27 mouse cellular contexts compared by ENCODE assay signal in the genomic region with DNA sequence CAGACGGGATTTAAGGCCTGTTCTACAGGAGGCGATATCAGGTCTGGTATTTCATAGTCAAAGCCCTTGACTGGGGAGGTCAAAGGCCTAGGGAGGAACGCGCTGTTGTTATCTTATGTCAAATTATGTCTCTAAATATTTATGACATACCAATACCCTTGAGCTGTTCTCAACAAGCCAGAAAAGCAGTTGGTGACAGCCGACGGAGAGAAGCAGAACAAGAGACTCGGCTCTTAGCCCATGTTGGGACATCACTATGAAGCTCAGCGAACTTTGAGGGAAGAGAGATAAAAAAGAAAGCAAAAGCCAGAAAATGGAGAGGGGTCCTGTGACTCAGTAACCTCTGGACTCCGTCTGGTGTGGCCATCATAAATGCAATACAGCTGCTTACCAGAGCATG.
DNase-seq lines count a peak whose midpoint lies in the region; ATAC-seq and TF ChIP-seq lines count a peak whose summit lies in the region.
"Had no signal": no experiment of that assay in that cellular context is flagged by ENCODE, and none has a peak within 500 bp of the region (broad histone marks: within the 10 kb centered on the region; RNA-seq: fewer than 3 reads in every experiment).

No protein-coding gene starts in this region.

- H3K9ac ChIP-seq in intestine, embryonic 14.5 days (ENCODE audit: low read length): no peak overlapping the region
- no peak overlapping the region for H3K9ac ChIP-seq in intestine, embryonic 15.5 days
- no peak overlapping the region for H3K9ac ChIP-seq in lung, embryonic 16.5 days (ENCODE audit: low read length)
- no peak overlapping the region for H3K9ac ChIP-seq in intestine, embryonic 16.5 days (ENCODE audit: low read depth, low read length)
- no peak overlapping the region for H3K9ac ChIP-seq in intestine, postnatal 0 days (ENCODE audit: low read depth, low read length)
- H3K9ac ChIP-seq: embryonic facial prominence, embryonic 13.5 days; forebrain, embryonic 12.5 days; hindbrain, embryonic 13.5 days; limb, embryonic 15.5 days; midbrain, embryonic 12.5 days had no signal

- H3K27ac ChIP-seq in intestine, embryonic 14.5 days (ENCODE audit: low read depth): no peak overlapping the region
- H3K27ac ChIP-seq in intestine, embryonic 15.5 days: no peak overlapping the region
- H3K27ac ChIP-seq in lung, embryonic 16.5 days (ENCODE audit: low read length): no peak overlapping the region
- no peak overlapping the region; the same call in 1 of the 2 replicates for H3K27ac ChIP-seq in intestine, embryonic 16.5 days (ENCODE audit: low read length)
- H3K27ac ChIP-seq in intestine, postnatal 0 days (ENCODE audit: low read depth, low read length): no peak overlapping the region
- H3K27ac ChIP-seq: embryonic facial prominence, embryonic 13.5 days; forebrain, embryonic 12.5 days; hindbrain, embryonic 13.5 days; limb, embryonic 15.5 days; midbrain, embryonic 12.5 days had no signal

- H3K36me3 ChIP-seq in intestine, embryonic 14.5 days (ENCODE audit: control insufficient read depth, insufficient read depth, low read length): no peaks in the 10 kb centered on the region
- no peaks in the 10 kb centered on the region for H3K36me3 ChIP-seq in intestine, embryonic 15.5 days
- no peaks in the 10 kb centered on the region for H3K36me3 ChIP-seq in lung, embryonic 16.5 days (ENCODE audit: control insufficient read depth, insufficient read depth, low read length)
- H3K36me3 ChIP-seq in intestine, embryonic 16.5 days (ENCODE audit: control insufficient read depth, insufficient read depth, low read length): no peaks in the 10 kb centered on the region
- no peaks in the 10 kb centered on the region for H3K36me3 ChIP-seq in intestine, postnatal 0 days (ENCODE audit: control insufficient read depth, insufficient read depth)
- H3K36me3 ChIP-seq: embryonic facial prominence, embryonic 13.5 days; forebrain, embryonic 12.5 days; hindbrain, embryonic 13.5 days; limb, embryonic 15.5 days; midbrain, embryonic 12.5 days had no signal

- DNase-seq in intestine, embryonic 14.5 days (ENCODE audit: low spot score): peak; percentile 49
- DNase-seq in lung, postnatal 36 days: no peak
- no peak for DNase-seq in kidney, adult 8-10 months
- DNase-seq: adrenal gland, postnatal 25 days; B cell, adult 2 months; cerebellum, adult 11-12 months; cerebellum, adult 9-11 months; gastrocnemius, postnatal 14 days; heart, postnatal 36 days; kidney, adult 9 months; kidney, postnatal 10 days; layer of hippocampus, postnatal 36 days; left cerebral cortex, postnatal 4 days; right cerebral cortex, postnatal 25 days; spleen, adult 18-20 months; thymus, adult 18-20 months; thymus, postnatal 25 days had no signal

- H3K4me3 ChIP-seq in intestine, embryonic 14.5 days (ENCODE audit: low read depth, low read length): no peak overlapping the region
- no peak overlapping the region for H3K4me3 ChIP-seq in intestine, embryonic 15.5 days (replicated peaks)
- H3K4me3 ChIP-seq in lung, embryonic 16.5 days (ENCODE audit: low read length): no peak overlapping the region
- H3K4me3 ChIP-seq in intestine, embryonic 16.5 days (ENCODE audit: low read length): no peak overlapping the region
- H3K4me3 ChIP-seq in intestine, postnatal 0 days (ENCODE audit: low read depth, low read length): no peak overlapping the region
- H3K4me3 ChIP-seq: embryonic facial prominence, embryonic 13.5 days; forebrain, embryonic 12.5 days; hindbrain, embryonic 13.5 days; limb, embryonic 15.5 days; midbrain, embryonic 12.5 days had no signal

- no peaks in the 10 kb centered on the region for H3K9me3 ChIP-seq in intestine, embryonic 14.5 days (ENCODE audit: control insufficient read depth, low read length)
- H3K9me3 ChIP-seq in intestine, embryonic 15.5 days: no peaks in the 10 kb centered on the region
- H3K9me3 ChIP-seq in lung, embryonic 16.5 days (ENCODE audit: control insufficient read depth, low read length): no peaks in the 10 kb centered on the region; the same call in 1 of the 2 replicates
- H3K9me3 ChIP-seq in intestine, embryonic 16.5 days (ENCODE audit: control insufficient read depth, low read length): no peaks in the 10 kb centered on the region
- no peaks in the 10 kb centered on the region for H3K9me3 ChIP-seq in intestine, postnatal 0 days (ENCODE audit: control insufficient read depth)
- H3K9me3 ChIP-seq: embryonic facial prominence, embryonic 13.5 days; forebrain, embryonic 12.5 days; limb, embryonic 15.5 days; midbrain, embryonic 12.5 days had no signal

- no peak for ATAC-seq in intestine, embryonic 14.5 days (replicated peaks; ENCODE audit: low FRiP score, low TSS enrichment, low read depth)
- ATAC-seq in intestine, embryonic 15.5 days: no peak
- ATAC-seq in lung, embryonic 16.5 days (ENCODE audit: low read depth): peak; percentile 79
- ATAC-seq in intestine, embryonic 16.5 days: peak; percentile 2
- peak; percentile 7 for ATAC-seq in intestine, postnatal 0 days

- no peak overlapping the region for H3K4me2 ChIP-seq in intestine, embryonic 14.5 days (ENCODE audit: low read length)
- no peak overlapping the region for H3K4me2 ChIP-seq in intestine, embryonic 15.5 days (replicated peaks)
- H3K4me2 ChIP-seq in lung, embryonic 16.5 days (ENCODE audit: low read depth, low read length): no peak overlapping the region
- H3K4me2 ChIP-seq in intestine, embryonic 16.5 days (ENCODE audit: low read depth, low read length): no peak overlapping the region
- H3K4me2 ChIP-seq in intestine, postnatal 0 days (replicated peaks; ENCODE audit: low read depth): no peak overlapping the region
- H3K4me2 ChIP-seq: embryonic facial prominence, embryonic 13.5 days; forebrain, embryonic 12.5 days; heart, embryonic 11.5 days; hindbrain, embryonic 13.5 days; limb, embryonic 15.5 days; midbrain, embryonic 12.5 days had no signal

- no peaks in the 10 kb centered on the region for H3K27me3 ChIP-seq in intestine, embryonic 14.5 days (replicated peaks; ENCODE audit: control insufficient read depth, insufficient read depth, low read length)
- H3K27me3 ChIP-seq in intestine, embryonic 15.5 days (replicated peaks): no peaks in the 10 kb centered on the region
- no peaks in the 10 kb centered on the region for H3K27me3 ChIP-seq in lung, embryonic 16.5 days (ENCODE audit: control insufficient read depth, insufficient read depth, low read depth, low read length)
- H3K27me3 ChIP-seq in intestine, embryonic 16.5 days (replicated peaks; ENCODE audit: control insufficient read depth, insufficient read depth, low read length): no peaks in the 10 kb centered on the region
- H3K27me3 ChIP-seq in intestine, postnatal 0 days (replicated peaks; ENCODE audit: control insufficient read depth, insufficient read depth, low read length): no peaks in the 10 kb centered on the region
- H3K27me3 ChIP-seq: embryonic facial prominence, embryonic 13.5 days; forebrain, embryonic 12.5 days; hindbrain, embryonic 13.5 days; limb, embryonic 15.5 days; midbrain, embryonic 12.5 days had no signal

- no peak for TF ChIP-seq CTCF in intestine, postnatal 0 days (IDR thresholded peaks at IDR 0.05; ENCODE audit: low read depth)

- peaks cover 27% of the 10 kb centered on the region for H3K4me1 ChIP-seq in intestine, embryonic 14.5 days (replicated peaks; ENCODE audit: control insufficient read depth, insufficient read depth, low read length)
- H3K4me1 ChIP-seq in intestine, embryonic 15.5 days (replicated peaks): 0 out of 2 replicates have a peak, but pooled peaks cover 10% of the 10 kb centered on the region
- peaks cover under 1% of the 10 kb centered on the region; the same call in 1 of the 2 replicates for H3K4me1 ChIP-seq in lung, embryonic 16.5 days (replicated peaks; ENCODE audit: control insufficient read depth, insufficient read depth, low read length)
- H3K4me1 ChIP-seq in intestine, embryonic 16.5 days (ENCODE audit: control insufficient read depth, insufficient read depth, low read length): peaks cover 15% of the 10 kb centered on the region
- H3K4me1 ChIP-seq in intestine, postnatal 0 days (replicated peaks; ENCODE audit: control insufficient read depth, insufficient read depth, low read length): peaks cover 13% of the 10 kb centered on the region; the same call in 1 of the 2 replicates
- H3K4me1 ChIP-seq: forebrain, embryonic 12.5 days; hindbrain, embryonic 13.5 days; midbrain, embryonic 12.5 days had no signal

- 42% methylated on average over 9 of the region's 9 CpGs for WGBS in intestine, embryonic 14.5 days
- 46% methylated on average over 9 of the region's 9 CpGs for WGBS in intestine, embryonic 15.5 days
- WGBS in lung, embryonic 16.5 days: 36% methylated on average over 9 of the region's 9 CpGs
- 51% methylated on average over 9 of the region's 9 CpGs for WGBS in intestine, embryonic 16.5 days
- 31% methylated on average over 9 of the region's 9 CpGs for WGBS in intestine, postnatal 0 days

Comparison
In these comparisons a context has a peak if more than half of its experiments do, and no peak if none do; other contexts are left out.
1. ATAC-seq: peak in lung, embryonic 16.5 days (single experiment), intestine, embryonic 16.5 days (single experiment) and intestine, postnatal 0 days (single experiment); none in intestine, embryonic 14.5 days (single experiment) and intestine, embryonic 15.5 days (single experiment).